ENCODE assay signal across 24 mouse cellular contexts in genomic region chr12:89672819-89673218, GRCm38 (mm10).
"Had no signal": no experiment of that assay in that cellular context is flagged by ENCODE, and none has a peak within 500 bp of the region (broad histone marks: within the 10 kb centered on the region; RNA-seq: fewer than 3 reads in every experiment).

No protein-coding gene starts in this region.

- H3K9me3 ChIP-seq: heart, embryonic 13.5 days; heart, embryonic 15.5 days; hindbrain, embryonic 13.5 days; intestine, embryonic 15.5 days; limb, embryonic 13.5 days; limb, embryonic 15.5 days had no signal

- H3K27ac ChIP-seq: heart, adult 2 months; heart, embryonic 13.5 days; heart, embryonic 15.5 days; hindbrain, embryonic 13.5 days; intestine, embryonic 15.5 days; layer of hippocampus, adult 2 months; left cerebral cortex, adult 2 months; limb, embryonic 13.5 days; limb, embryonic 15.5 days had no signal

- ATAC-seq: hindbrain, embryonic 16.5 days; inflammation-experienced regulatory T-cells, adult 6 months; intestine, embryonic 15.5 days; intestine, postnatal 0 days had no signal

- H3K4me3 ChIP-seq: heart, adult 2 months; heart, embryonic 13.5 days; heart, embryonic 15.5 days; hindbrain, embryonic 13.5 days; intestine, embryonic 15.5 days; layer of hippocampus, adult 2 months; left cerebral cortex, adult 2 months; limb, embryonic 13.5 days; limb, embryonic 15.5 days had no signal

- H3K36me3 ChIP-seq: heart, embryonic 13.5 days; heart, embryonic 15.5 days; hindbrain, embryonic 13.5 days; intestine, embryonic 15.5 days; limb, embryonic 13.5 days; limb, embryonic 15.5 days had no signal

- H3K4me2 ChIP-seq: heart, embryonic 11.5 days; heart, embryonic 13.5 days; heart, embryonic 15.5 days; hindbrain, embryonic 13.5 days; intestine, embryonic 15.5 days; limb, embryonic 13.5 days; limb, embryonic 15.5 days had no signal

- DNase-seq: gastrocnemius, postnatal 14 days; gastrocnemius, postnatal 36 days; heart, adult 11 months; heart, adult 2 months; heart, postnatal 14 days; heart, postnatal 36 days; kidney, adult 18-20 months; kidney, adult 8-10 months; kidney, postnatal 10 days; kidney, postnatal 25 days; kidney, postnatal 4 days; left cerebral cortex, postnatal 4 days had no signal

- H3K9ac ChIP-seq: heart, embryonic 13.5 days; heart, embryonic 15.5 days; hindbrain, embryonic 13.5 days; intestine, embryonic 15.5 days; limb, embryonic 13.5 days; limb, embryonic 15.5 days had no signal

- H3K4me1 ChIP-seq: heart, embryonic 13.5 days; heart, embryonic 15.5 days; hindbrain, embryonic 13.5 days; intestine, embryonic 15.5 days; limb, embryonic 15.5 days had no signal

- H3K27me3 ChIP-seq: heart, embryonic 13.5 days; heart, embryonic 15.5 days; hindbrain, embryonic 13.5 days; intestine, embryonic 15.5 days; limb, embryonic 13.5 days; limb, embryonic 15.5 days had no signal
